Mouse (Mus musculus) adrenal gland, adult (tissue): Measurements from ENCODE around the gene Mettl7a3.
A peak's percentile ranks its signal among the peaks of the same experiment; 100 is the strongest.

Experiments used
- DNase-seq, 2 experiments: peaks; one replicate each; pipeline ENCODE4 v3.0.0; 2022 to 2023; ENCODE audit warnings: low spot score in 1 of 2; ENCODE audit not compliant: inconsistent age in 2 of 2

Gene Mettl7a3

GRCm38 (mm10) chr15:100334629-100335028 is at the start of gene Mettl7a3:
Mettl7a3 (plus strand) TSS chr15:100334929.
- DNase-seq: no peak

GRCm38 (mm10) chr15:100288980-100289379 is 45.7 kb upstream of the Mettl7a3 start:
- DNase-seq: no peak

- DNase-seq: no peak
These were observed 43.9 kb upstream of the Mettl7a3 start for GRCm38 (mm10) chr15:100290858-100291257.

GRCm38 (mm10) chr15:100292326-100292725 is 42.4 kb upstream of the Mettl7a3 start:
- no peak for DNase-seq

- peak in 1 of 2 experiments; percentile 16 for DNase-seq
These were observed 36.9 kb upstream of the Mettl7a3 start for GRCm38 (mm10) chr15:100297856-100298255.

GRCm38 (mm10) chr15:100300499-100300898 is 34.2 kb upstream of the Mettl7a3 start:
- peak in 1 of 2 experiments; percentile 18 for DNase-seq

GRCm38 (mm10) chr15:100301556-100301955 is 33.2 kb upstream of the Mettl7a3 start:
- DNase-seq: peak in 1 of 2 experiments; percentile 47

GRCm38 (mm10) chr15:100303428-100304018 is 31.2 kb upstream of the Mettl7a3 start:
- DNase-seq: peak in 1 of 2 experiments; percentile 26

- peak; percentile 87 to 95 for DNase-seq
These were observed 30.4 kb upstream of the Mettl7a3 start, which contains the start of gene Mettl7a1 for GRCm38 (mm10) chr15:100304019-100304991. Mettl7a1 (plus strand) TSS chr15:100304140.

GRCm38 (mm10) chr15:100306201-100306600 is 28.5 kb upstream of the Mettl7a3 start:
- peak in 1 of 2 experiments; percentile 17 for DNase-seq

- peak in 1 of 2 experiments; percentile 69 for DNase-seq
These were observed 27.2 kb upstream of the Mettl7a3 start for GRCm38 (mm10) chr15:100307438-100308096.

- peak in 1 of 2 experiments; percentile 41 for DNase-seq
These were observed 22.4 kb upstream of the Mettl7a3 start for GRCm38 (mm10) chr15:100312346-100312745.

GRCm38 (mm10) chr15:100314448-100315145 is 20.1 kb upstream of the Mettl7a3 start:
- peak in 1 of 2 experiments; percentile 18 for DNase-seq

GRCm38 (mm10) chr15:100318014-100318671 is 16.6 kb upstream of the Mettl7a3 start:
- DNase-seq: peak in 1 of 2 experiments; percentile 41

- DNase-seq: no peak
These were observed 14.8 kb upstream of the Mettl7a3 start for GRCm38 (mm10) chr15:100319884-100320283.

GRCm38 (mm10) chr15:100320295-100320905 is 14.3 kb upstream of the Mettl7a3 start:
- peak; percentile 30 to 80 for DNase-seq

GRCm38 (mm10) chr15:100321134-100321533 is 13.6 kb upstream of the Mettl7a3 start:
- DNase-seq: peak; percentile 38 to 77

GRCm38 (mm10) chr15:100324021-100324591 is 10.6 kb upstream of the Mettl7a3 start:
- DNase-seq: peak in 1 of 2 experiments; percentile 21

GRCm38 (mm10) chr15:100325235-100325634 is 9.5 kb upstream of the Mettl7a3 start:
- no peak for DNase-seq
